Mouse (Mus musculus) CH12.LX (cell line): ENCODE results near the gene Pde6g.

Experiments
- BHLHE40 ChIP-seq: IDR thresholded peaks from 2 replicates; pipeline ENCODE4 v1.6.1; 2011; ENCODE audit warnings: mild to moderate bottlenecking, low read depth, low read length, improper control_type of control experiment
- CTCF ChIP-seq, 2 experiments: IDR thresholded peaks in 1 of 2; conservative IDR thresholded peaks in 1 of 2; 2 replicates each; pipeline ENCODE4 v1.5.1; 2011 to 2012; ENCODE audit warnings: low read depth in 2 of 2, low read length in 2 of 2, improper control_type of control experiment in 1 of 2, inconsistent platforms in 1 of 2, mild to moderate bottlenecking in 1 of 2, moderate library complexity in 1 of 2
- GABPA ChIP-seq: IDR thresholded peaks from 2 replicates; pipeline ENCODE4 v1.6.1; 2012; ENCODE audit warnings: low read depth, low read length, improper control_type of control experiment, inconsistent platforms; ENCODE audit not compliant: insufficient replicate concordance
- KAT2A ChIP-seq: IDR thresholded peaks from 2 replicates; pipeline ENCODE4 v1.6.1; 2012; ENCODE audit warnings: low read length, improper control_type of control experiment, inconsistent platforms; ENCODE audit not compliant: insufficient replicate concordance
- NELFE ChIP-seq: IDR thresholded peaks from 2 replicates; pipeline ENCODE4 v1.6.1; 2011; ENCODE audit warnings: low read depth, low read length, improper control_type of control experiment
- POLR2A ChIP-seq: IDR thresholded peaks from 2 replicates; pipeline ENCODE4 v1.6.1; 2011; ENCODE audit warnings: low read depth, mild to moderate bottlenecking, improper control_type of control experiment, low read length
- USF1 ChIP-seq: IDR thresholded peaks from 2 replicates; pipeline ENCODE4 v1.6.1; 2014; ENCODE audit warnings: low read depth, mild to moderate bottlenecking, inconsistent platforms, low read length, improper control_type of control experiment
- USF2 ChIP-seq: conservative IDR thresholded peaks from 2 replicates; pipeline ENCODE4 v1.6.1; 2011; ENCODE audit warnings: low read depth, low read length, improper control_type of control experiment
- ZMIZ1 ChIP-seq: IDR thresholded peaks from 2 replicates; pipeline ENCODE4 v1.6.1; 2012; ENCODE audit warnings: low read depth, mild to moderate bottlenecking, inconsistent platforms, low read length, improper control_type of control experiment
- ZNF384 ChIP-seq: IDR thresholded peaks from 2 replicates; pipeline ENCODE4 v1.6.1; 2012; ENCODE audit warnings: low read depth, low read length, improper control_type of control experiment, inconsistent platforms

DNA sequence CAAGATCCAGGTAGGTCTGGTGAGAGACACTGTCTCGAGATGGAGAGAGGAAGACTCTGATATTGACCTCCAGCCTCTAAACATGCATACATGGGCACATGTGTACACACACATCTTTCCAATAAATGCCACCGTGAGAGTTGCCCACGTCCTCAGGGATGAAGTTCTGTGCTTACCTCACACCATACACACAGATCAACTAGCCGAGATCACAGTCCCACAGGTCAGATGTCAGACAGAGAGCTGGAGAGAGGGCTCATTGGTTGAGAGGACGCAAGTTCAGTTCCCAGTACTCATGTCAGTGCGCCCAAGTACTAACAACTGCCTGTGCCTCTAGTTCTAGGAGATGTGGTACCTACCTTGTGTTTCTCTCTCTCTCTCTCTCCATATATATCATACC lies 47.7 kb upstream of the Pde6g start:
- TF ChIP-seq POLR2A (no peak), CTCF (conservative IDR thresholded peaks at IDR 0.05 in 1 of 2, IDR thresholded peaks at IDR 0.05 in 1 of 2; ENCODE audit: low read depth in 2 of 2, low read length in 2 of 2) (no peak), GABPA (no peak), KAT2A (no peak), BHLHE40 (no peak), ZNF384 (no peak), USF2 (no peak), ZMIZ1 (no peak; the same call in 1 of the 2 replicates), NELFE (no peak), USF1 (no peak)
